Mouse (Mus musculus) stomach, postnatal 0 days (tissue): ENCODE results near the gene Dnajb14.

Experiments
- CTCF ChIP-seq: IDR thresholded peaks from 2 replicates; pipeline ENCODE4 v1.5.1; 2016; ENCODE audit warnings: antibody characterized with exemption, low read depth, mild to moderate bottlenecking, moderate library complexity
- EP300 ChIP-seq: optimal IDR thresholded peaks from 2 replicates; pipeline ENCODE3; 2016; ENCODE audit warnings: antibody characterized with exemption

- TF ChIP-seq EP300: no peak
- TF ChIP-seq CTCF: no peak
Observed at GRCm38 (mm10) chr3:137848354-137848753, 19.1 kb upstream of the Dnajb14 start.
